Comparison of ENCODE assay signal across 8 mouse cellular contexts in the genomic region with DNA sequence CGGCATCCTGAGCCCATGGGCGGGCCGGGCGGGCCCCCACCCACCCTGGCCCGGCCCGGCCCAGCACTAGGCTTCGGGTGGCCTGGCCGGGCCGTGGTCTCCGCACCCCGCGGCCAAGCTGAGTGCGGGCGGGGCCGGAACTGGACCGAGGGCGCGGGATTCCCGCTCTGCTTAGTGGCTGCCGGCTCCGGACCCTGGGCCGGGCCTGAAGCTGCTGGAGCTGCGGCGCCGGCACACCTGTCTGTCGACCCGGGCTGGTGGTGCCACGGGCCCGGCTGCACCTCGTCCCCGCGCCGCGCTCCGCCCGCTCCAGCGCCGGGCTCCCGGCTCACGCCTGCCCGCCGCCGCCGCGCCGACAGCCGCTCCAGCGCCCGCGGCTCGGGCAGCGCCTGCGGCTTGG. TPM values are rescaled to one million over a fixed set of nuclear protein-coding genes. Genes with fewer than 3 reads are reported as not detected.
DNase-seq lines count a peak whose midpoint lies in the region; ATAC-seq and TF ChIP-seq lines count a peak whose summit lies in the region.

TSS of gene Kcnh2 (minus strand) at position 327 of the 400 bp plus-strand sequence.

- TF ChIP-seq POLR2A in heart, adult 2 months (IDR thresholded peaks at IDR 0.05; ENCODE audit: insufficient read depth, low read depth, low read length) = no peak

- no peak for DNase-seq in heart, adult 2 months
- no peak for DNase-seq in heart, adult 11 months
- DNase-seq in R1 (ENCODE audit: low read depth, low spot score) = peak; percentile 45
- DNase-seq in gonadal fat pad, adult 2 months (ENCODE audit: low read depth) = no peak
- DNase-seq in layer of hippocampus, postnatal 25 days (ENCODE audit: extremely low spot score in 1 of 2, low spot score in 1 of 2) = no peak
- DNase-seq in gastrocnemius, postnatal 36 days = no peak
- no peak for DNase-seq in retina, embryonic 14.5 days (ENCODE audit: low spot score)

- H3K79me2 ChIP-seq in heart, adult 2 months (replicated peaks; ENCODE audit: control insufficient read depth, insufficient read depth, low read length) = no peaks in the 10 kb centered on the region

- peaks cover 6% of the 10 kb centered on the region for H3K4me1 ChIP-seq in heart, adult 2 months (ENCODE audit: control insufficient read depth, insufficient read depth, low read length)
- peaks cover 67% of the 10 kb centered on the region for H3K4me1 ChIP-seq in neural tube, embryonic 12.5 days

- intact Hi-C loops in heart, adult 2 months (cut with DNase I) = no loop called here
- intact Hi-C loops in gastrocnemius, postnatal 36 days (cut with DNase I) = no loop called here

- 1% methylated on average over 42 of the region's 53 CpGs for WGBS in heart, adult 2 months
- 0% methylated on average over 38 of the region's 53 CpGs for WGBS in neural tube, embryonic 12.5 days

- H3K27me3 ChIP-seq in heart, adult 2 months (ENCODE audit: control insufficient read depth, insufficient read depth, low read length) = no peaks in the 10 kb centered on the region; the same call in 1 of the 2 replicates
- H3K27me3 ChIP-seq in neural tube, embryonic 12.5 days (replicated peaks) = peaks cover 22% of the 10 kb centered on the region

- H3K27ac ChIP-seq in heart, adult 2 months = peak within 1 kb of the TSS; percentile 92
- peak within 1 kb of the TSS; percentile 98 for H3K27ac ChIP-seq in neural tube, embryonic 12.5 days

- TF ChIP-seq EP300 in heart, adult 2 months (IDR thresholded peaks at IDR 0.05; ENCODE audit: insufficient read depth, low read depth, low read length) = no peak

- no peaks in the 10 kb centered on the region for H3K9me3 ChIP-seq in neural tube, embryonic 12.5 days

- peak within 1 kb of the TSS; percentile 66 for H3K4me3 ChIP-seq in heart, adult 2 months
- H3K4me3 ChIP-seq in neural tube, embryonic 12.5 days = peak within 1 kb of the TSS; percentile 77

- H3K9ac ChIP-seq in heart, adult 2 months (ENCODE audit: low read depth, low read length) = peak within 1 kb of the TSS; percentile 72
- H3K9ac ChIP-seq in neural tube, embryonic 12.5 days = peak within 1 kb of the TSS; percentile 86

- TF ChIP-seq CTCF in heart, adult 2 months (IDR thresholded peaks at IDR 0.05) = no peak

- H3K36me3 ChIP-seq in heart, adult 2 months (ENCODE audit: control insufficient read depth, insufficient read depth, low read length) = no peaks in the 10 kb centered on the region; the same call in 1 of the 2 replicates
- no peaks in the 10 kb centered on the region for H3K36me3 ChIP-seq in neural tube, embryonic 12.5 days

- peak within 1 kb of the TSS; percentile 98 for H3K4me2 ChIP-seq in neural tube, embryonic 12.5 days (replicated peaks)

- peak; percentile 42 for ATAC-seq in neural tube, embryonic 12.5 days (ENCODE audit: low FRiP score, low read depth)

RNA-seq across cellular contexts. Expression of gene Kcnh2, which starts in this region (rescaled TPM):
- 10 to 100 TPM; 59.3 to 68.5 TPM for total RNA-seq in heart, adult 2 months (2021)
- 119 and 121 TPM in 2 replicates for polyA plus RNA-seq in heart, adult 2 months (2012; rRNA removed)
- 38.9 and 50.7 TPM in 2 replicates for polyA plus RNA-seq in gonadal fat pad, adult 2 months (2012; rRNA removed)
- 10 to 100 TPM; 20.1 to 21.9 TPM for total RNA-seq in layer of hippocampus, postnatal 25 days (2021)
- polyA plus RNA-seq in neural tube, embryonic 12.5 days (2016; fragmentation: Nextera tagmentation; extraction: Ambion mirVana) = 15.1 and 18.6 TPM in 2 replicates
- total RNA-seq in gastrocnemius, postnatal 36 days (2021) = 1 to 10 TPM; 2.2 to 2.6 TPM

Comparison
In these comparisons a context has a peak if more than half of its experiments do, and no peak if none do; other contexts are left out.
1. RNA of gene Kcnh2 (total RNA-seq): 59.3 to 68.5 TPM in heart, adult 2 months and 20.1 to 21.9 TPM in layer of hippocampus, postnatal 25 days; 2.2 to 2.6 TPM in gastrocnemius, postnatal 36 days; every median in the first group is over 4 times any median in the second.